Mouse (Mus musculus) heart, adult 2 months (tissue): ENCODE data around the gene Asah2.

Source experiments
- CTCF ChIP-seq: fragments of 200-600 bp; IDR thresholded peaks from 2 replicates; pipeline ENCODE4 v1.8.1; 2022; ENCODE audit warnings: antibody characterized with exemption, mild to moderate bottlenecking, moderate library complexity
- EP300 ChIP-seq: fragments of 200-500 bp; IDR thresholded peaks from 2 replicates; pipeline ENCODE4 v1.6.1; 2011; ENCODE audit warnings: low read depth, low read length, control low read depth; ENCODE audit not compliant: insufficient read depth
- POLR2A ChIP-seq: fragments of 200-500 bp; IDR thresholded peaks from 2 replicates; pipeline ENCODE4 v1.6.1; 2011; ENCODE audit warnings: mild to moderate bottlenecking, low read depth, low read length, control low read depth; ENCODE audit not compliant: insufficient read depth

- TF ChIP-seq CTCF (no peak), POLR2A (no peak), EP300 (no peak)
Measured at GRCm38 (mm10) chr19:32056252-32056651, 51.8 kb downstream of the Asah2 start.
